Mouse (Mus musculus) myocyte (in vitro differentiated cells): Measurements from ENCODE around the gene Tbata.

Experiments used
- E2F4 ChIP-seq: IDR thresholded peaks from one replicate; pipeline ENCODE4 v1.6.1; 2011; ENCODE audit warnings: mild to moderate bottlenecking, control low read depth, moderate library complexity; ENCODE audit not compliant: insufficient read depth
- MAX ChIP-seq: IDR thresholded peaks from one replicate; pipeline ENCODE4 v1.6.1; 2011; ENCODE audit warnings: low read depth, mild to moderate bottlenecking, control low read depth
- MYOG ChIP-seq, 3 experiments: IDR thresholded peaks; one replicate each; pipeline ENCODE4 v1.6.1; 2011; ENCODE audit warnings: control low read depth in 2 of 3, low read depth in 2 of 3, mild to moderate bottlenecking in 2 of 3; ENCODE audit not compliant: insufficient read length in 2 of 3, control insufficient read depth in 1 of 3, insufficient read depth in 1 of 3
- POLR2A ChIP-seq: IDR thresholded peaks from one replicate; pipeline ENCODE4 v1.6.1; 2011; ENCODE audit warnings: low read depth, mild to moderate bottlenecking, control low read depth, moderate library complexity; ENCODE audit not compliant: insufficient read length
- REST ChIP-seq: IDR thresholded peaks from one replicate; pipeline ENCODE4 v1.6.1; 2011; ENCODE audit warnings: mild to moderate bottlenecking, control low read depth, moderate library complexity; ENCODE audit not compliant: insufficient read depth, insufficient read length
- TCF12 ChIP-seq: IDR thresholded peaks from one replicate; pipeline ENCODE4 v1.6.1; 2011; ENCODE audit warnings: mild to moderate bottlenecking, control low read depth; ENCODE audit not compliant: poor library complexity, insufficient read depth, severe bottlenecking
- USF1 ChIP-seq: IDR thresholded peaks from one replicate; pipeline ENCODE4 v1.6.1; 2011; ENCODE audit warnings: low read depth, mild to moderate bottlenecking, control low read depth, moderate library complexity

GRCm38 (mm10) chr10:61187001-61187400 is 15.2 kb downstream of the Tbata start:
- no peak for TF ChIP-seq MYOG (IDR thresholded peaks at IDR 0.05; ENCODE audit: control insufficient read depth in 1 of 3, insufficient read depth in 1 of 3, insufficient read length in 2 of 3, low read depth in 2 of 3)
- no peak for TF ChIP-seq MAX
- no peak for TF ChIP-seq POLR2A
- TF ChIP-seq USF1, result no peak
- no peak for TF ChIP-seq TCF12
- no peak for TF ChIP-seq E2F4
- no peak for TF ChIP-seq REST
